Mouse (Mus musculus): Measurements from ENCODE around the gene Ubtd1. TPM values are rescaled to one million over a fixed set of nuclear protein-coding genes. Genes with fewer than 3 reads are reported as not detected.

Ubtd1 gene
- polyA plus RNA-seq, 1 experiment from 2014 or later = 33.2 TPM

DNA sequence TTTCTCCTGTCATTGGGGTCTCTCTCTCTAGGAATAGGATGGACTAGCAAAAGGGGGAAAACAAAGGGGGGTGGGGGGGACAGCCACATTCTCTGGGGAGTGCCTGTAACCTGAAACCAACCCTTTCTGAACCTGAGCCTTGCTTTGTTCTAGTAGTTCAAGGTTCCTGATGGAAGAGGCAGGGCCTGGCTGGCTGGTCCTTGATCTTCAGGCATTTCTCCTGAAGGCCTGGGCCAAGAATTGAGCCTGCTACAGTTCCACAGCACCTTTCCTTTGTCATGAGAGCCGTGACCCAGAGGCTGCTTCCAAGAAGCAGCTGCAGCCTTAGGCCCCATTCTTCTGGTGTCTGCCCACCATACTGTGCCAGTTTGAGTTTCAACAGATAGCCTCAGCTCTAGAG is 13.9 kb downstream of the Ubtd1 start:
- Histone ChIP-seq H3K4me2 (replicated peaks) (no peak overlapping the region), H3K4me3 (replicated peaks) (no peak overlapping the region), H3K9me3 (replicated peaks) (no peaks in the 10 kb centered on the region), H3K27me3 (no peaks in the 10 kb centered on the region), H3K36me3 (no peaks in the 10 kb centered on the region), H3K9ac (no peak overlapping the region), H3K27ac (replicated peaks) (no peak overlapping the region), H3K4me1 (peaks cover 67% of the 10 kb centered on the region)
- ATAC-seq (ENCODE audit: insufficient number of reproducible peaks, low FRiP score, low TSS enrichment, low read depth) = no peak
- WGBS = 54% methylated on average over 1 of the region's 1 CpGs

GRCm38 (mm10) chr19:41997090-41997489 is 15.5 kb downstream of the Ubtd1 start:
- Histone ChIP-seq H3K4me2 (replicated peaks) (no peak overlapping the region), H3K36me3 (no peaks in the 10 kb centered on the region), H3K4me3 (replicated peaks) (no peak overlapping the region), H3K27me3 (no peaks in the 10 kb centered on the region), H3K4me1 (peaks cover 72% of the 10 kb centered on the region), H3K9me3 (replicated peaks) (no peaks in the 10 kb centered on the region), H3K27ac (replicated peaks) (no peak overlapping the region), H3K9ac (no peak overlapping the region)
- no peak for ATAC-seq (ENCODE audit: insufficient number of reproducible peaks, low FRiP score, low TSS enrichment, low read depth)
- WGBS = 77% methylated on average over 10 of the region's 10 CpGs

- H3K4me1 ChIP-seq = peaks cover 55% of the 10 kb centered on the region
Observed at GRCm38 (mm10) chr19:41998770-41999548, 17.4 kb downstream of the Ubtd1 start.

GRCm38 (mm10) chr19:41999688-42000283 is 18.2 kb downstream of the Ubtd1 start:
- 79% methylated on average over 4 of the region's 4 CpGs for WGBS
- ATAC-seq (ENCODE audit: insufficient number of reproducible peaks, low FRiP score, low TSS enrichment, low read depth) = no peak
- H3K36me3 ChIP-seq = no peaks in the 10 kb centered on the region

More at GRCm38 (mm10) chr19:41998770-41999548, 17.4 kb downstream of the Ubtd1 start:
- Histone ChIP-seq H3K9ac (no peak overlapping the region), H3K36me3 (no peaks in the 10 kb centered on the region), H3K27ac (replicated peaks) (peak overlapping the region; percentile 86; the same call in 1 of the 2 replicates), H3K9me3 (replicated peaks) (no peaks in the 10 kb centered on the region), H3K4me3 (replicated peaks) (no peak overlapping the region), H3K4me2 (replicated peaks) (no peak overlapping the region), H3K27me3 (no peaks in the 10 kb centered on the region)
- WGBS = 74% methylated on average over 9 of the region's 9 CpGs
- ATAC-seq (ENCODE audit: insufficient number of reproducible peaks, low FRiP score, low TSS enrichment, low read depth) = no peak

DNA sequence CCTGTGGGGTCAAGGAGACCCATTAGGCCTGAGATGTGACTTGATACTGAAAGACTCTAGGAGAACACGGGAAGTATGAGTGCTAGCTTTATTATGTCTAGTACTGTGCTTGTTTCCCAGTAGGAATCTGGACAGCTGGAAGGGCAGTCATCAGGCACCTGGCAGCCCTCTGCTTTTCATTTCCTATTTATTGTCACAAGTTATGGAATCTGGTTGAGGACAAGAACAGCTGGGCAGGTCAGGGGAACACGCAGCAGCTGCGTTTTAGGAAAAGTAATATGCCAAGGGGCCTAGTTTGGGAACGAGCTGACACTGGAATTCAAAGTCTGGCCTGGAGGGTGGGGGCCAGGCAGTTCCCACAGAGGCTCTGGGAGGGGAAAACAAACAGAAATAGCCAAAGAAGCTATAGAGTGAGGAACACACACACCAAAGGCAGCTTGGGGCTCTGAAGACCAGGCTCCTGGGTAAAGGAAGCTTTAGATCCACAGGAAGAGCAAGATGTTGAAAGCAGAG is 18.9 kb downstream of the Ubtd1 start:
- 12% methylated on average over 4 of the region's 4 CpGs for WGBS
- ATAC-seq (ENCODE audit: insufficient number of reproducible peaks, low FRiP score, low TSS enrichment, low read depth) = peak; percentile 58
- H3K4me1 ChIP-seq = peaks cover 45% of the 10 kb centered on the region

More at GRCm38 (mm10) chr19:41999688-42000283, 18.2 kb downstream of the Ubtd1 start:
- H3K27me3 ChIP-seq = no peaks in the 10 kb centered on the region
- H3K9me3 ChIP-seq (replicated peaks) = no peaks in the 10 kb centered on the region
- peaks cover 48% of the 10 kb centered on the region for H3K4me1 ChIP-seq
- H3K4me3 ChIP-seq (replicated peaks) = no peak overlapping the region
- no peak overlapping the region for H3K4me2 ChIP-seq (replicated peaks)
- peak overlapping the region; percentile 86 for H3K27ac ChIP-seq (replicated peaks)
- no peak overlapping the region for H3K9ac ChIP-seq

GRCm38 (mm10) chr19:42001253-42001980 is 19.9 kb downstream of the Ubtd1 start:
- H3K36me3 ChIP-seq = no peaks in the 10 kb centered on the region
- H3K4me1 ChIP-seq = peaks cover 47% of the 10 kb centered on the region
- 0 out of 2 replicates have a peak, but pooled peaks have one; percentile 11 for ATAC-seq (ENCODE audit: insufficient number of reproducible peaks, low FRiP score, low TSS enrichment, low read depth)
- H3K9ac ChIP-seq = no peak overlapping the region
- no peaks in the 10 kb centered on the region for H3K9me3 ChIP-seq (replicated peaks)
- no peaks in the 10 kb centered on the region for H3K27me3 ChIP-seq
- WGBS = 83% methylated on average over 12 of the region's 12 CpGs
- no peak overlapping the region for H3K4me2 ChIP-seq (replicated peaks)
- peak overlapping the region; percentile 86 for H3K27ac ChIP-seq (replicated peaks)
- H3K4me3 ChIP-seq (replicated peaks) = no peak overlapping the region

More for the DNA sequence above, 18.9 kb downstream of the Ubtd1 start:
- peak overlapping the region; percentile 86 for H3K27ac ChIP-seq (replicated peaks)
- H3K9me3 ChIP-seq (replicated peaks) = no peaks in the 10 kb centered on the region
- no peaks in the 10 kb centered on the region for H3K27me3 ChIP-seq
- no peaks in the 10 kb centered on the region for H3K36me3 ChIP-seq
- no peak overlapping the region for H3K9ac ChIP-seq
- H3K4me2 ChIP-seq (replicated peaks) = no peak overlapping the region
- H3K4me3 ChIP-seq (replicated peaks) = no peak overlapping the region

GRCm38 (mm10) chr19:42004258-42004657 is 22.7 kb downstream of the Ubtd1 start:
- H3K9me3 ChIP-seq (replicated peaks) = no peaks in the 10 kb centered on the region
- no peak for ATAC-seq (ENCODE audit: insufficient number of reproducible peaks, low FRiP score, low TSS enrichment, low read depth)
- 79% methylated on average over 6 of the region's 6 CpGs for WGBS
- no peak overlapping the region for H3K4me2 ChIP-seq (replicated peaks)
- no peak overlapping the region for H3K9ac ChIP-seq
- no peak overlapping the region for H3K4me3 ChIP-seq (replicated peaks)
- H3K27ac ChIP-seq (replicated peaks) = no peak overlapping the region
- no peaks in the 10 kb centered on the region for H3K36me3 ChIP-seq
- H3K27me3 ChIP-seq = no peaks in the 10 kb centered on the region
- H3K4me1 ChIP-seq = peaks cover 50% of the 10 kb centered on the region

DNA sequence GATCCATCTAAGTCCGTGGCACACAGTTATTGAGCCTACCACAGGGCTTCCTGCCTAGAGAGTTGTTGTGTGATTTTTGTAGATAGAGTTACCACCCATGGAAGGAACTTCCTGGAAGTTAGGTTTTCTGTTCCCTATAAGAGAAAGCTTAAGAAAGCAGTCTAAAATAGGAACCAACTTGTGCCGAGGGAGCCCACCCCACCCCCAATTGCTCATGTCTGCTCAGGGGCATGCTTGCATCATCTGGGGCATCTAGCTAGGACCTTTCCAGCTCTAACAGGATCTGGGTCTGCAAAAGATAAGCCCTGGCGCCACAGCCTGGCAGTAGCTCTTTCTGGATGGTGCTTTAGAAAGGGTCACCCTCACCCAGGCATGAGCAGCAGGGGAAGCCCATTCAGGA is 24.1 kb downstream of the Ubtd1 start:
- 62% methylated on average over 3 of the region's 3 CpGs for WGBS
- H3K4me1 ChIP-seq = peaks cover 41% of the 10 kb centered on the region

DNA sequence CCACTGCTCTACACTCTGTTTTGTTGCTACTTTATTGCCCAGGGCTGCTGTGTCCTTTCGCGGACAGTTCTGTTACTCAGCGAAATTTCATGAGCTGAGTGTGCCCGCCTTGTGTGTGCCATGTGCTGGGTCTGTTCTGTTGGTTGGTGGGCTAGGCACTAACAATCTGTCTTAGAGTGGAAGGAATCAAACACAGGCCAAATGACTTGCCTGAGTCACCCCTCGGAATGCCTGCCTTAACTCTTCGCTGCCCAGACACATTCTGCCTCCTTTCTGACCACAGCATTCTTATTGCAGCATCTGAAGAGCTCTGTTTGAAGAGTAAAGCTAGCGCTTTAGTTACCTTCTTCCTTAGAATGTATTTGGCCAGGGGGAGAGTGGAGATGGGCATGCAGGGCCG is 25.0 kb downstream of the Ubtd1 start:
- no peak overlapping the region for H3K4me3 ChIP-seq (replicated peaks)
- H3K36me3 ChIP-seq = no peaks in the 10 kb centered on the region
- no peak overlapping the region for H3K9ac ChIP-seq
- H3K4me2 ChIP-seq (replicated peaks) = no peak overlapping the region
- H3K9me3 ChIP-seq (replicated peaks) = no peaks in the 10 kb centered on the region
- H3K27ac ChIP-seq (replicated peaks) = no peak overlapping the region
- peaks cover 32% of the 10 kb centered on the region for H3K4me1 ChIP-seq
- no peaks in the 10 kb centered on the region for H3K27me3 ChIP-seq
- no peak for ATAC-seq (ENCODE audit: insufficient number of reproducible peaks, low FRiP score, low TSS enrichment, low read depth)
- 54% methylated on average over 8 of the region's 8 CpGs for WGBS

More for the DNA sequence above, 24.1 kb downstream of the Ubtd1 start:
- ATAC-seq (ENCODE audit: insufficient number of reproducible peaks, low FRiP score, low TSS enrichment, low read depth) = no peak
- Histone ChIP-seq H3K36me3 (no peaks in the 10 kb centered on the region), H3K9ac (no peak overlapping the region), H3K27me3 (no peaks in the 10 kb centered on the region), H3K4me2 (replicated peaks) (no peak overlapping the region), H3K4me3 (replicated peaks) (no peak overlapping the region), H3K9me3 (replicated peaks) (no peaks in the 10 kb centered on the region), H3K27ac (replicated peaks) (no peak overlapping the region)

DNA sequence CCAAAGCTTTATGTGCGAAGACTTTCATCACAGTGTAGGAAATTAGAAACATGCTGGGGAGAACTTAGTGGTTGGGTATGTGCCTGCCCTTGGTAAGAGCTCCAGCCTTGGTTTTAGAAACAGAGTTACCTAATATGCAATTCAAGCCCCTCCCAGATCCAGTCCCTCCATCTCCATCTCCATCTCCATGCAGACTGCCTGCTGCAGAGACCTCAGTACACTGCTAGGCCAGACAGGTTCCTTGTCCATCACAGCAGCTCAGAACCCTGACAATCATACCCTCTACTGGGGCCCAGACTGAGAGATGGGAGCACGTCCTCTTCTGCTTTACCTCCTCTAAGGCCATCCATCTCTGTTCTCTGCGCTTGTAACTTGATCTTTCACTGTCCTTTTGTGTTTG is 27.0 kb downstream of the Ubtd1 start:
- Histone ChIP-seq H3K4me2 (replicated peaks) (no peak overlapping the region), H3K27me3 (no peaks in the 10 kb centered on the region), H3K27ac (replicated peaks) (no peak overlapping the region; the same call in 1 of the 2 replicates), H3K9me3 (replicated peaks) (no peaks in the 10 kb centered on the region), H3K9ac (no peak overlapping the region), H3K36me3 (no peaks in the 10 kb centered on the region), H3K4me3 (replicated peaks) (no peak overlapping the region), H3K4me1 (peaks cover 31% of the 10 kb centered on the region)
- ATAC-seq (ENCODE audit: insufficient number of reproducible peaks, low FRiP score, low TSS enrichment, low read depth) = no peak
- 43% methylated on average over 3 of the region's 3 CpGs for WGBS

DNA sequence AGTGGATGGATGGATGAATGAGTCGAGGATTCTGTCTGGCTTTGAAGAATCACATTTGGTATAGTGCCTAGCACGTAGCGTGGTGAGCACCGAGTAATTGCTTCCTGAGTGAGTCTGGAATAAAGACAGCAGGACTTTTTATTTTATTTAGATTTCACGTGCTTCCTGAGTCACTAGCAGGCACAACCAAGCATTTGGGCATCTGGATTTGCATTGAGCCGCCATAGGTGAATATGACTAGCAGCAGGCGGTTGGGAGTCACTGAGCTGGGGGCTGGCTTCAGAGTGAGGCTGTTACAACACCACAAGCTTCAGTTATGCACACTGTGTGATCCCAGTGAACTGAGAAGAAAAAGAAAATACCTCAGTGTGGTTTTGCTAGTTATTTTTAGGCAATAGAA is 27.5 kb downstream of the Ubtd1 start:
- H3K36me3 ChIP-seq = no peaks in the 10 kb centered on the region
- H3K4me2 ChIP-seq (replicated peaks) = no peak overlapping the region
- H3K27me3 ChIP-seq = no peaks in the 10 kb centered on the region
- H3K9me3 ChIP-seq (replicated peaks) = no peaks in the 10 kb centered on the region
- WGBS = 33% methylated on average over 7 of the region's 7 CpGs
- ATAC-seq (ENCODE audit: insufficient number of reproducible peaks, low FRiP score, low TSS enrichment, low read depth) = no peak
- peaks cover 36% of the 10 kb centered on the region for H3K4me1 ChIP-seq
- no peak overlapping the region; the same call in 1 of the 2 replicates for H3K27ac ChIP-seq (replicated peaks)
- no peak overlapping the region for H3K9ac ChIP-seq
- H3K4me3 ChIP-seq (replicated peaks) = no peak overlapping the region
